Mouse (Mus musculus): ENCODE data around the gene Cryl1.

Cryl1 gene

DNA sequence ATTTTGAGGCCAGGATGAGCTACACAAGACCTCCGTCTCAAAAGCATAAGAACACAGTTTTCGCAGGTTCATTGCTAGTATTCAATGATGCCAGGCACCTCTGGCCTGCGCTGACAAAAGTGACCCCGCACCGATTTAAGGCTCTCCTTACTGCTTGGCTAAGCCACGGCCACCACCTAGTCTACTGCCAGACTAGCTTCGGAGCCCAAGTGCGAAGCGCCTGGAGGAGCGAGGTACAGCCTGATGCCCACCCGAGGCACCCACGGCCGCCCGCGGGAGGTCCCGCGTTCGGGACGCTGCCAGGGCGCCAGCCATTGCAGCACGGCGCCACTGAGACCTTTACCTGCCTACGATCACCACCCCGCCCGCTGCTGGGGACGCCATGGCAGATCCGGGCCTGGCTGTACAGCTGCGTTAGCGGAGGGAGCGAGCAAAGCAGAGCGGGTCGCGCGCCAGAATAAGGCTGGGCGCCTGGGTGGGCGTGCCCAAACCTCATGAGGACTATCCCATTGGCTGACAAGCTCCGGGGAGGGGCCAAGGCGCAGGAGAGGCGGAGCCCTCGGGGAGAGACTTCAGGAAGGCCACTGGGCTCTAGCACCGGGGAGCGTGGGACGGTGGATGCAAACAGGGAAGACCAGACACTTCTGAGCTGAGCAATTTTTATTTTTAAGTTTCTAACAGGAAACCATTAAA is at the start of gene Cryl1:
Cryl1 (minus strand) TSS at position 465 of the 693 bp plus-strand sequence.
- in situ Hi-C loops (cut with MboI, MseI): no loop called here

DNA sequence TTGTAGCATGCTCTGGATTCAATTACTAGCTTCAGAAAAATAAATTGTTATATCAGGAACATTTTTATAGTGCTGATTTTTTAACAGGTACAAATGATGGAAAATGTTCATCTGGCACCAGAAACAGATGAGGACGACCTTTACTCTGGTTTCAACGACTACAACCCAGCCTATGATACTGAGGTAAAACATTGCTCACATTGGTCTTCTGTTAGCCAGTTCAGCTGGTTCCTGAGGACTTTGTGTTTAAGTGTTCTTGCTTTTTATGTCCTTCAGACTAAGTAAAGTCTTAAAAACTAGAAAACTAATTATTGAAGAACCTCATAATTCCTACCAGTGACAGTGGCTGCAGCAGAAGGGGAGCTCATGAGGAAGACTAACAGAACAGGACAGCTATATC is 32.1 kb upstream of the Cryl1 start:
- in situ Hi-C loops (cut with MboI, MseI): no loop called here

- in situ Hi-C loops (cut with MboI, MseI): no loop called here
Observed at GRCm38 (mm10) chr14:57424212-57424561, 25.9 kb upstream of the Cryl1 start.

DNA sequence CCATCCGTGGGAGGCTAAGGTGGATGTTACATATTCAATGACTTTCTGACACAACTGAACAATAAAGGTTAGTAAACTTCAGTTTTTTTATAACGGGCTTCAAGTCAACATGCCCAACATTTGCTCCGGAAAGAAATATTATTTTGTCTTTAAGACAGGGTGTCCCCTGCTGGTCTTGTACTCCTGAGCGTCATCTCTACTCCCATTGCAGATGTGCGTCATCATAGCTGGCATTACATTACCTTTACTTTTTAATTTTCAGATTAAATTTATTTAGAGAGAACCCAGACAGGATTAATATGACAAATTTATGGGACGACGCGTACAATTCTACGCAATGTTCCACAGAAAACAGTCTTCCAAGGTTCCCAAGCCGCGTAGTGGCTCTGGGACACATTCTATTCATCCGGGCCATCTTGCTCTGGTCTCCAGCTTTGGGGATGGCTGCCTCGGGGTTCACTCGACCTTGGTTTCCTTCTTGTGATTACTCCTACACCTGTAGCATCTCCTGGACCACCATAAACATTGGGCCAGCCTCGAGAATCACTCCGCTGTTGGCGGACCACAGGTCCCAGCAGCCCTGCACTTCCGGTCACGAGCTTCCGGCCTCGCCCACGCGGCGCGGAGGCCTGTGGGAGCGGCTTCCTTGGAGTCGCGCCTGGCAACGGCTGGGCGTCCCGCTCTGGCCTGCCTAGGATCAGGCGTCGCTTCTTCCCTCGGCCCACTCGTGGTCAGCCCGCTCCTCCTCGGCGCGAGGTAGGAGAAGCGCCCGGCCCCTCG is 25.3 kb upstream of the Cryl1 start, which contains the start of gene Ift88:
Ift88 (plus strand) TSS at position 631 of the 780 bp plus-strand sequence.
- in situ Hi-C loops (cut with MboI, MseI): no loop called here

- in situ Hi-C loops (cut with MboI, MseI): no loop called here
Observed at GRCm38 (mm10) chr14:57417187-57417586, 18.9 kb upstream of the Cryl1 start.

GRCm38 (mm10) chr14:57412166-57412565 is 13.8 kb upstream of the Cryl1 start:
- in situ Hi-C loops (cut with MboI, MseI): no loop called here

DNA sequence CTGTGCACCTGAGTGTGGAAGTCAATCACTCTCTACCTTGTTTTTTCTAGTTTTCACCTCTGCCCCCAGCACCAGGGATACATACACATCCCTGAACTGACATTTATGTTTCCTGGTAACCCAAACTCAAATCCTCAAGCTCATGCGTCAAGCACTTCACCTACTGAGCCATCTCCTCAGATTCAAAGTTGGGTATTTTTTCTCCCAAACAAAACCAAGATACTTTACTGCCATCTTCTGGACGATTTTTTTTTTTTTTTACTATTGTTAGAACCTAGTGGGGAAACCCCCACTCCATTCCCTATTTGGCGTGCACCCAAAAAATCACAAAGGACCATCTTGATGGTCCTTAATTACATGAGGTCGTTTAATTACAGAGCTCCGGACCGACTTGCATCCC is 10.8 kb upstream of the Cryl1 start:
- in situ Hi-C loops (cut with MboI, MseI): loop anchor here (5.0 kb wide), 1 partner anchor 37 kb away; no protein-coding TSS in a partner anchor

DNA sequence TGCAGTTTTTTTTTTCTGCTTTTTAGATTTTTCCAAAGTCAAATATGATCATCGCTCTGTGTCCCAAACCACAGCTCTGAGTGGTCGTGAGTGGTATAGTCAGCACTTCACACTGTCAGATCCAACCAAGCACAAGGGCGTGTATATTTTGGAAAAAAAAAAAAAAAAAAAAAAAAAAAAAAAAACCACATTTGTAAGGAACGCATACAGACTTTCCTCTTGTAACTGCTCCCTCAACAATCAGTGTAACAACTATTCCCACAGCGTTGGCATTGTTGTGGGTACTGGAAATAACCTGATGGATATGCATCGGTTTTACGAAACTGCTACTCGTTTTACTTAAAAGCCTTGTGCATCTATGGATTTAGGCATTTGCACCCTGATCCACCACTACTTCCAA is 9.8 kb upstream of the Cryl1 start:
- in situ Hi-C loops (cut with MboI, MseI): loop anchor here (5.0 kb wide), 1 partner anchor 36 kb away; no protein-coding TSS in a partner anchor

- in situ Hi-C loops (cut with MboI, MseI): loop anchor here (5.0 kb wide), 1 partner anchor 35 kb away; no protein-coding TSS in a partner anchor
Observed at GRCm38 (mm10) chr14:57407039-57407987, 9.0 kb upstream of the Cryl1 start.

GRCm38 (mm10) chr14:57402815-57403214 is 4.5 kb upstream of the Cryl1 start:
- in situ Hi-C loops (cut with MboI, MseI): no loop called here

DNA sequence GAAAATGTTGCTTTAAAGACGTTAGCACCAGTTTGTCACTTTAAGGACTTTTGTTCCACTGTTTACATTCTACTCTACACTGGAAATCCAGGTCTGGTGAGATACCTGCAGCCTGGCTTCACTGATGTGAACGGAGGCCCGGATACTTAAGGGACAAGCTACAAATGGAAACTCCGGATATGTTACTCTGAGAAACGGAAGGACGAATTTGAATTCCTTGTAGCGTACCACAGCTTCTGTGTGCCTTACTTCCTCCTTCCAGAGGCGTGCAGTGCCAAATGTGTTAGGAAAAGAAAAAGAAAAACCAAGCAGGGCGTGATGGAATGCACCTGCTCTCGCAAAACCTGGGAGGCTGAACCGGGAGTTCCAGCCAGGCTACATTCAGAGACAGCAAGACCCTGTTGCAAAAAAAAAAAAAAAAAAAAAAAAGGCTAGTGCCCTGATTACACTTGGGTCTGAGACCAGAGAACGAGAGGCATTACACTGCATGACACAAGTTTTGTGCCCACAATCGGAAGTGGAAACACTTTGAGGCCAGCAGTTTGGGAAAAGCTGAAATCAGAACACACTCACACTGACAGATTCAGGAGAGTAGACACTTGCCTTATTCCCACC is 591 bp upstream of the Cryl1 start:
- in situ Hi-C loops (cut with MboI, MseI): no loop called here

- in situ Hi-C loops (cut with MboI, MseI): no loop called here
Observed at GRCm38 (mm10) chr14:57397221-57397620, 1.1 kb downstream of the Cryl1 start.

- in situ Hi-C loops (cut with MboI, MseI): no loop called here
Observed at GRCm38 (mm10) chr14:57395470-57395869, 2.9 kb downstream of the Cryl1 start.

DNA sequence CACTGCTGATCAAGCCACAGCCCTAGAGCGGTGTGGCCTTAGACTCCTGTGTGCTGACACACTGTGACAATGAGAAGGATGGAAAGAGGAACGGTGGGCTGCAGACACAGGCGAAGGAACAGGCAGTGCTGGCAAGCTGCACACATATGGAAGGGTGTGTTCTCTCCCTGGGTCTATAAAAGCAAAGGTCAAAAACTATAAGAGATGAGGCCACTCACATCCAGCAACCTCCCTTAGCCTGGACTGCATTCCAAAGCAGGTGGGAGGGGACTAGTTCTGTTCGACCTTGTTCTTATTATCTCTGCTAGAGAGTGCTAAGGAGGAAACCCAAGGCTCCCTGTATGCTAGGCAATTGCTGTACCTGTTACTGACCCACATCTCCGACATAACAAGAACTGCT is 6.1 kb downstream of the Cryl1 start:
- in situ Hi-C loops (cut with MboI, MseI): no loop called here

DNA sequence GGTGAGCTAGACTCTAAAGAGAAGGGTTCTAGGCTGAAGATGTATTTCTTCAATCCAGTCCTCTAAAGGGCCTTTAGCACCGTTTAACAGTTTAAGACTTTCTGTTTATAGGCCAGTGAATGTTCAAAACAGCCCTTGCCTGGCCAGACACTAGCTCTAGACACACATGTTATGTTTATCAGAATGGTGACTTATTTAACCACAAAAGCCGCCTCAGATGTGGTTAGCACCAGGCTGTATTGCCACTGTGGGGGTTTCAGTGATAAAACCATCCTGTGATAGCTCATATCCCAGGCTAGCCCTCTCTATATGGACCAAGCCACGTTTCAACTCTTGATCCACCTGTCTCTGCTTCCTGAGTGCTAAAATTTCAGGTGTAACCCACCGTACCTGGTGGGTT is 6.7 kb downstream of the Cryl1 start:
- in situ Hi-C loops (cut with MboI, MseI): no loop called here

GRCm38 (mm10) chr14:57386758-57387561 is 11.4 kb downstream of the Cryl1 start:
- in situ Hi-C loops (cut with MboI, MseI): loop anchor here (10.0 kb wide), 1 partner anchor 58 kb away; no protein-coding TSS in a partner anchor

GRCm38 (mm10) chr14:57385667-57386066 is 12.7 kb downstream of the Cryl1 start:
- in situ Hi-C loops (cut with MboI, MseI): loop anchor here (10.0 kb wide), 1 partner anchor 59 kb away; no protein-coding TSS in a partner anchor

DNA sequence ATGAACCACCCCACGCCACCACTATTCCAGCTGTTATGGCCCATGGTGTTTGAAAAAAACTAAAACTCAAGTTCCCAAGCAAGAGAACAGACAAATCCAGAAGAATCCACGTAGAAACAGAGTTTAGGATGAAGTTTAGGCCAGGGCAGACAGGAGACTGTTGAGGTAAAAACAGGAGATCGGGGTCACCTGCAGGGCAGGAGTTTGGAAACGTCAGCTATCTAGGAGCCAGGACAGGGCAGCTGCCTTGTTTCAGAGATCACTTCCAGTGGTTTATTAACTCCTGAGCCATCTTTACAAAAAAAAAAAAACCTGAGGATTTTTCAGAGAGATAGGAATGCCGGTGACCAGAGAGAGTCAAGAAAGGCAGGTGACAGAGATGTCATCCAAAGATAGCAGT is 20.8 kb downstream of the Cryl1 start:
- in situ Hi-C loops (cut with MboI, MseI): no loop called here

- in situ Hi-C loops (cut with MboI, MseI): no loop called here
Observed at GRCm38 (mm10) chr14:57376956-57377355, 21.4 kb downstream of the Cryl1 start.

- in situ Hi-C loops (cut with MboI, MseI): no loop called here
Observed at GRCm38 (mm10) chr14:57376016-57376415, 22.3 kb downstream of the Cryl1 start.

Measured in regulatory T cell (primary cell).